8 mouse cellular contexts compared by ENCODE assay signal in genomic region chr7:141215101-141215879, GRCm38 (mm10). TPM values are rescaled to one million over a fixed set of nuclear protein-coding genes. Genes with fewer than 3 reads are reported as not detected.
DNase-seq lines count a peak whose midpoint lies in the region; ATAC-seq and TF ChIP-seq lines count a peak whose summit lies in the region.

TSS of gene Rassf7 (plus strand) at chr7:141215860.

- no peak for TF ChIP-seq POLR2A in cortical plate, adult 2 months (IDR thresholded peaks at IDR 0.05; ENCODE audit: extremely low read depth, insufficient read depth, low read length)

- peak within 1 kb of the TSS; percentile 46 for H3K4me3 ChIP-seq in cortical plate, adult 2 months (ENCODE audit: insufficient read depth, low read length)

- H3K27ac ChIP-seq in cortical plate, adult 2 months (ENCODE audit: insufficient read depth, low read length): no peak within 1 kb of the TSS

- peak; percentile 69 to 75 for DNase-seq in gastrocnemius, adult 8-10 months (ENCODE audit: low spot score in 2 of 2)
- peak; percentile 75 for DNase-seq in hindlimb bud, embryonic 11.5 days (ENCODE audit: extremely low spot score, low read depth, low spot score)
- DNase-seq in left cerebral cortex, adult 8-10 months (ENCODE audit: low spot score in 2 of 2): peak; percentile 52 to 82
- DNase-seq in right cerebral cortex, postnatal 25 days: peak; percentile 76
- DNase-seq in urinary bladder, postnatal 4 days (ENCODE audit: low spot score in 2 of 2): peak; percentile 90 to 92

- TF ChIP-seq CTCF in cortical plate, adult 2 months (IDR thresholded peaks at IDR 0.05; ENCODE audit: extremely low read depth, insufficient read depth, low read length): no peak

- ATAC-seq in activated CD4-positive, CD25-positive, alpha-beta regulatory T cell, adult 4 months: peak; percentile 97
- ATAC-seq in megakaryocyte progenitor cell, adult 5-6 weeks (replicated peaks; ENCODE audit: poor library complexity): peak; percentile 94

- no peaks in the 10 kb centered on the region; the same call in 1 of the 2 replicates for H3K4me1 ChIP-seq in cortical plate, adult 2 months (ENCODE audit: control insufficient read depth, insufficient read depth, low read length)

RNA-seq across cellular contexts. Expression of gene Rassf7, which starts in this region (rescaled TPM):
- polyA plus RNA-seq in activated CD4-positive, CD25-positive, alpha-beta regulatory T cell, adult 4 months (2017; shearing (Covaris generic)): 10 to 100 TPM in 1 of 2 experiments, 1 to 10 TPM in 1; 8.3 to 14.2 TPM
- polyA plus RNA-seq in cortical plate, adult 2 months (2012; rRNA removed): 1.5 and 2.2 TPM in 2 replicates
- total RNA-seq in gastrocnemius, adult 8-10 months (2022): under 1 TPM in 2 of 4 experiments, not detected in 2; 0.38 to 0.56 TPM
- 1 to 10 TPM in 3 of 4 experiments, under 1 TPM in 1; 0.89 to 2.7 (median 2.4) TPM for total RNA-seq in left cerebral cortex, adult 8-10 months (2022)
- 3.2 and 4.3 TPM in 2 replicates for total RNA-seq in megakaryocyte progenitor cell, adult 5-6 weeks (2015)
- total RNA-seq in megakaryocyte progenitor cell, adult 5-6 weeks (2017): 2.2 and 6.6 TPM in 2 replicates

Comparison
In these comparisons a context has a peak if more than half of its experiments do, and no peak if none do; other contexts are left out.
1. Peak in DNase-seq in gastrocnemius, adult 8-10 months; RNA of the gene not detected or under 1 TPM.